Mouse (Mus musculus) stomach, embryonic 16.5 days (tissue): ENCODE results near the gene Gstm5. TPM values are rescaled to one million over a fixed set of nuclear protein-coding genes. Genes with fewer than 3 reads are reported as not detected.

Experiments used
- polyA plus RNA-seq: library from polyadenylated mRNA; unstranded; fragments of >200 nt; fragmentation: Nextera tagmentation; extraction: Ambion mirVana; gene quantifications from 2 replicates; pipeline ENCODE4 v1.2.1, GENCODE M21; 2015

The Gstm5 gene
- polyA plus RNA-seq, 1 experiment from 2014 or later, result 144 TPM

Other genes with a start within 250 kb of the Gstm5 start
- 65.8 and 71.2 TPM in 2 replicates for gene Ahcyl1, start 199.3 kb upstream of the Gstm5 start, polyA plus RNA-seq
- 19.2 and 20.2 TPM in 2 replicates for gene Csf1, start 135.4 kb upstream of the Gstm5 start, polyA plus RNA-seq
- gene Eps8l3, start 18.6 kb upstream of the Gstm5 start, polyA plus RNA-seq, result 33.0 and 35.9 TPM in 2 replicates
- 24.7 and 24.8 TPM in 2 replicates for gene Gstm7, start 36.0 kb downstream of the Gstm5 start, polyA plus RNA-seq
- 10.4 and 11.2 TPM in 2 replicates for gene Gstm6, start 47.9 kb downstream of the Gstm5 start, polyA plus RNA-seq
- 63.5 and 80.8 TPM in 2 replicates for gene Gstm3, start 73.5 kb downstream of the Gstm5 start, polyA plus RNA-seq
- 196 and 225 TPM in 2 replicates for gene Gstm2, start 90.6 kb downstream of the Gstm5 start, polyA plus RNA-seq
- gene Gstm1, start 122.2 kb downstream of the Gstm5 start, polyA plus RNA-seq, result 513 and 679 TPM in 2 replicates
- gene Gstm4, start 149.1 kb downstream of the Gstm5 start, polyA plus RNA-seq, result 26.5 and 29.6 TPM in 2 replicates
- 49.8 and 51.9 TPM in 2 replicates for gene Ampd2, start 190.8 kb downstream of the Gstm5 start, polyA plus RNA-seq
- gene Gnat2, start 197.0 kb downstream of the Gstm5 start, polyA plus RNA-seq, result 1.3 TPM in 2 replicates